Mouse (Mus musculus): ENCODE data around the gene Lmo1.
"Not testable (repeated sequence)": the region's sequence is repeated elsewhere in the genome, so short reads cannot be mapped to it uniquely, and the experiment has no call there.

Gene Lmo1

DNA sequence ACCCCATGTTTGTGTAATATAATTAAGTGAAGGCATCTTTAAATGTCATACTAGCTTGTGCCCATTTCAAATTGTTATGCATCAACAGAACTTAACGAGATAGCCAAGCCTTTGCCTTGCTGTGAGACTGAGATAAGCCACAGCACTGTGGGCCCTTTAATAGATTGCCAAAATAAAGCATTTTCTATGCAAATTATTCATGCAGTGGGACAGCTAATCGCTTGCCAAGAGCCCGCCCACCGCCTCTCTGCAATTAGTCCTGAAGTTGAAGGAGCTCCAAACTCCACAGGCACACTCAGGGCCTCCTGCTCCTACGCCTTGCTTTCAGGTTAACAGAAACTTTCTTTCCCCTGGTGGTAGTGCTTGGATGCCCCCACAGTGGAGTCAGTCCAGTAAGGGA, 64.0 kb downstream of the Lmo1 start:
- peak; percentile 77 for DNase-seq (ENCODE audit: low spot score)

DNA sequence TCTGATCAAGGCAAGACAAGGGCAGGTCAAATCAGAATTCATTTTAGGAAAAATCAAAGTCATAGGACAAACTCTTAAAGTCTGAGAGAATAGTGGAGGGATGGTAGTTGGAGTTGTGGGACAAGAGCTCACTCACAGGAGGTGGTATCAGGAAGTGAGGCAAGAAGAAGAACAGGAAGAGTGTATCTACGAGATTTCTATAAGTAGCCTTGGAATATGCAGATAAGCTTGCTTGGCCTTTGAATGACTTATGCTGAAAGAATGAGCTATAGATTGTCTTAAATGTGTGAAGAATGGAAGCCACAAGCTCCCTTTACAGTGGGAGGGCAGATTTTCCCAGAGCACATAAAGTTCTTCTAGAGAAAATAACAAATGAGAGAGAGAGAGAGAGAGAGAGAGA, 70.1 kb downstream of the Lmo1 start:
- DNase-seq (ENCODE audit: low spot score) = no peak

DNA sequence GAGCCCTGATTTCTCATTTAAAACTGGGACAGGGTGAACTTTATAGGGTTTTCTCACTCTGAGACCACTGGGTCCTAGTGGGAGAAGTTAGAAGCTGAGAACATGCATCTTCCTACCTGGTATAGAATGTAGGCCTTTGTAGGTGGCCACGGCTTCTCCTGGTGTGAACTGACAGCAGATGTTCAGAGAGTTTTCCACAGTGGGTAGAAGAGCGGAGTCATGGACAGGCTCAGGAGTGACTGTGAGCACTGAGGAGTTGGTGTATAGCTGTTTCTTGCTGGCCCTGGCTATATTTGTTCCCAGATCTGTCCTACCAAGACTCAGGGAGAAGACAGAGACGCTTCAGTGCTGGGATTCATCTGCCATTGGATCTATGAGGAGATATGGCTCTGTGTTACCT, 73.8 kb downstream of the Lmo1 start:
- DNase-seq (ENCODE audit: low spot score) = no peak

DNA sequence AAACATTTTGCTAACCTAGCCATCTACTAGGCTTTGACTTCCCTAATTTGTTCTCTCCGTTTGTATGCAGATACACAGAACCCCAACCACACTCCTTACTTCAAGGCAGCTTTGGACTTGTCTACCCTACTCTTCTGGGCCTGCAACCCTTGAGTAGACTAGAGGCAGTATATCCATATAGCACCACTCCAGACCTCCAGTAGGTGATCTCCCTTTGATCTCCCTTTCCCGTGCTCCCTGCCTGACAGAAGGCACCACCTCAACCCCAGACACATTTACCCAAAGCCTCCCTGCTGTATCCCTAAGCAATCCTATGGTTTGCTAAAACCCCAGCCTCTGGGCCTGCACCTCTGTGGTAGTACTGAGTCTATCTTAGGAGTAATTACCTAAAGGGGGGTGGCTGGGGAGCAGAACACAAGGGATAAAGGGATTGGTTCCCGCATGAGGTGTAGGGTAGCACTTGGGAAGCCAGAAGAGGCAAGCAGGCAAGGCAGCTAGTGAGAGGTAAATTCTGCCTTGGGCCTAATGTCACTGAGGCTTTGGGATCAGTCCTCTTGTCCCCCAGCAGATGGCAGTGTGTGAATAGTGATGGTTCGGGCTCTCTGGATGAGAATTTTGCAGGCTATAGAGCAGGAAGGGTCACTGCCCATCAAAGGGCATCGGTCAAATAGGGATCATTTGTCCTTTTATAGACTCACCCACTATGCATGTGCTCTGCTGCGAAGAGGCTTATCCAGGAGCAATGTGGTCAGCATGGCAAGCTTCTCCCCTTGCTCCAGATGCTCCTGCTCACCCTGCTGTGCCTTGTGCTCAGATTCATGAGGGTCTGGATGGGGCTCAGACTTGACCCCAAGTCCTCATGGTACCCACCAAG, 76.6 kb downstream of the Lmo1 start:
- DNase-seq (ENCODE audit: low spot score) = peak; percentile 59

DNA sequence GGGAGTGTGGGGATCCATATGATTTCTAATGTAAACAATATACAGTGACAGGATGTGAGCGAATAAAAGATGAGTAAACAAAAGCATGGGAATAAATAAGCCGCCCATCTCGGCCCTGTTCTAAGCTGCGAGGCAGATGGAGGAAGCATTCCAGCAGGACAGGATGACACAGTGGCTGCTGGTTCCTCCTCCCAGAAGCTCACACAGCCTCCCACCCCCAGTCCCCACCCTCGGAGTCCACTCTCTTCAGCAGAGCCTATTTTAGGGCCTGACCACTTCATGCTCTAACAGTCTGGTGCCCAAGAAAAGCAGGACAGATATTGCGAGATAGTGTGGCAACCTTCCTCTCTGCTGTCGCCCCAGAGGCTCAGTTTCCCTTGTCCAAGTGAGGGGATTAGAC, 77.8 kb downstream of the Lmo1 start:
- no peak for DNase-seq (ENCODE audit: low spot score)

DNA sequence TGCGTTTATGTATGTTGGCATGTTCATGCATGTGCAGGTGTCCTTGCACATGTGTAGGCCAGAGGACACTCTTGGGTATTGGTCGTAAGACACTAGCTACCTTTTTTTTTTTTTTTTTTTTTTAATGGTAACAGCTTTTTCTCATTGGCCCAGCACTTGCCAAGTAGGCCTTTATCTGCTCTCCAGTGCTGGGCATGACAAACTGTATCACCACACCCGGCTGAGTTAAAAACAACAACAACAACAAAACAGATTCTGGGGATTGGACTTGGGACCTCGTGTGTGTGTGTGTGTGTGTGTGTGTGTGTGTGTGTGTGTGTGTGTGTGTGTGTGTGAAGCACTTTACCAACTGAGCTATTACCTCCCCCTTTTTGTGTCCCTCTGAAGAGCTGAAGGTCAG, 78.4 kb downstream of the Lmo1 start:
- no peak for DNase-seq (ENCODE audit: low spot score)

DNA sequence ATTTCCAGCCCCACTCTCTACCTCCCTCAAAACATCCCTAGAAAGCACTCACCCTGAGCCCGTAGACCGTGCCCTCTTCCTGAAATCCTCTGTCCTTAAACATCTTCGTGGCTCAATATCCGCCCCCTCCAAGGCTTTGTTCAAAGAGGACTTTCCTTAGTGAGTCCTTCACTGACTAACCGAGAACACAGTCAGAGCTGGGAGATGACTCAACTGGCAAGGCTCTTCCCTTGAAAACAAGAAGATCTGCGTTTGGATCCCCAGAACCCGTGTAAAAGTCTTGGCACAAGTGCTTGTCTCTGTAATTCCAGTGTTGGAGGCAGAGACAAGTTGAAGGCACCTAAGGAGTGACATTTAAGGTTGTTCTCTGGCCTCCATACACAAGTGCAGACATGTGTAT, 80.7 kb downstream of the Lmo1 start:
- no peak for DNase-seq (ENCODE audit: low spot score)

DNA sequence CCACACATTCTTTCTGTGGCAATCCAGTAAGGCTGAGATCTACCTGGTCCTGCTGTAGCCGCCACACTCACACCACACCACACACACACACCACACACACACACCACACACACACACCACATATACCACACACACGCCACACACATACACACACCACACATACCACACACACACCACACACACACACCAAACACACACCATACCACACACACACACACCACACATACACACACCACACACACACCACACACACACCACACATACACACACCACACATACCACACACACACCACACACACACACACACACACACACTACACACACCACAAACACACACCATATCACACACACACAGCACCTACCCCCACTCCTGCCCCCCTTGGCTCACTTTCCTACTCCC, 83.7 kb downstream of the Lmo1 start:
- not testable (repeated sequence) for DNase-seq (ENCODE audit: low spot score)
